Mouse (Mus musculus): Measurements from ENCODE around the gene Spata2l.
"Not testable (repeated sequence)": the region's sequence is repeated elsewhere in the genome, so short reads cannot be mapped to it uniquely, and the experiment has no call there.

Spata2l gene

DNA sequence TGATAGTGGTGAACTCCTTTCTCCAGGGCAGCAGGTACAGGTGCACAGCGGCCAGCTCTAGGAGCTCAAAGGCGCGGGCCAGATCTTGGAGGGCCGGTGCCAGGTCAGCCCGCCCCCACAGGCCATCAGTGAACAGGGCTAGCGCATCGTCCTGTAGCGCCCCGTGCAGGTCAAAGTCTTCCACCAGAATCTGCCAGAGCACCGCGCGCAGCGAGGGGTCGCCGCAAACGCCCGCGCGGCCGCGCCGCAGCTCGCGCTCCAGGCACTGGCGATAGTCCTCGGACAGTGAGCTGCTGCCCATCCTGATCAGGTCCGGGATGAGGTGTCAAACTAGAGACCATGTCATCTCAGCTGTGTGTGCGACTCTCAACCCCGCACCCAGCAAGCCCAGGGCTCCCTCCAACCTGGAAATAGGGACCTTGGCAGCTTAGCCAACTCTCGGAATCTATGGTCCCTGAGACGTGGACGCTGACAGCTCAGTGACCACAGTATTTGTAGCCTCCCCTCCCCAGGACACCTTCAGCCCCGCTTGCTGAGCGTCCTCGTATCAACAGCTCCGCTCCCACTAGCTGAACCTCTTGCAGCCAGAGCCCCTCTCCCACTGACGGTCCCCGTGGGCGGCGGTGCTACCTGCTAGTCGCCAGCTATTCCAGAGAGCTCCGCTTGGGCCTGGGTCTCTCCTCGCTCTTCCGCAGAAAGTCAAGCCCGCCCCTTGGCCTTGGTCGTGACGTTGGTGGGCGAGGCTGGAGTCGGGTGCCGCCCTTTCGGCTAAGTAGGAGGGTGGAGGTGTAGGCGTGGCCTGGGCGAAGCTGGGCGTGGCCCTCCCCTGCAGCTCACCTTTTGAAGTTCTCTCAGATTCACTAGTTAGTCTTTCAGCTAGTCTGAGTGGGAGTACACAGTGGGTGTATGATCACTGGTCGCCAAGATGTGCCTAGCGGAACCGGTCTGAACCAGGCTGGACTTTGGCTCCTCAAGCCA, at the start of gene Spata2l:
Gene Spata2l, minus strand, starts transcription at position 714 of the 978 bp plus-strand sequence.
- no peak for DNase-seq (ENCODE audit: low read depth, low spot score)

DNA sequence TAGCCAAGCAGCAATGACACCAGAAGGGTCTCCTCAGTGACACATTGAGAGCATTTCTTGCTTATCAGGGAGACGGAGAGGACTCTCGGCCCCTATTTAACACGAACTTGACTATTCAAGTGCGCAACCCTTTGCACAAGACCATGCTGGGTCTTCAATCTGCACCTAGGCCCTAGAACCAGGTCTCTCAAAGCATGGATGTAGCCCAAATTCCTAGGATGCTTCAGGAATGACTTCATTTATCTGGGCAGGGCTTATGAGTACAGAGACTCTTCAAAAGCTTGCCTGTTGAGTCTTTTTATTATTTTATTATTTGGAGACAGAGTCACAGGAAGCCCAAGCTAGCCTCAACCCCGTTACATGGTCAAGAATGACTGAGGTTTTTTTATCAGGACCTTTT, 48.5 kb upstream of the Spata2l start:
- DNase-seq (ENCODE audit: low read depth, low spot score), result no peak

DNA sequence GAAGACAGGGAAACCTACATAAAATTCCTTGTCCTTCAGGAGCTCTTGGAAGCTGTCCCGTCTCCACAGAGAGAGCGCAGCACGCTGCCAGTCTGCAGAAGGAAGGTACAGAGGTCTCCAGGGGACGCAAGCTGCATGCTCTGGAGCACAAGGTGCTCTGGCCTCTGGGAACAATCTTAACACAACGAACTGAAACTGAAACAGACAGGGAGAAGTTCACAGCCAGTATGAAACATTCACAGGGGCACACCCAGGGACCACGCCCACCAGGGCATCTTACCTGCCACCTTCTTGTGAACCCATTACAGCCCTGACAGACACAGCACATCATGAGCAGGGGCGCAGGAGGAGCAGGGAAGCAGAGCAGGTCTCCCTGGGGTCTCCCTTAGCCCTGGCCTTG, 48.0 kb upstream of the Spata2l start:
- no peak for DNase-seq (ENCODE audit: low read depth, low spot score)

GRCm38 (mm10) chr8:123282994-123283393, 47.0 kb upstream of the Spata2l start:
- DNase-seq (ENCODE audit: low read depth, low spot score), result not testable (repeated sequence)

DNA sequence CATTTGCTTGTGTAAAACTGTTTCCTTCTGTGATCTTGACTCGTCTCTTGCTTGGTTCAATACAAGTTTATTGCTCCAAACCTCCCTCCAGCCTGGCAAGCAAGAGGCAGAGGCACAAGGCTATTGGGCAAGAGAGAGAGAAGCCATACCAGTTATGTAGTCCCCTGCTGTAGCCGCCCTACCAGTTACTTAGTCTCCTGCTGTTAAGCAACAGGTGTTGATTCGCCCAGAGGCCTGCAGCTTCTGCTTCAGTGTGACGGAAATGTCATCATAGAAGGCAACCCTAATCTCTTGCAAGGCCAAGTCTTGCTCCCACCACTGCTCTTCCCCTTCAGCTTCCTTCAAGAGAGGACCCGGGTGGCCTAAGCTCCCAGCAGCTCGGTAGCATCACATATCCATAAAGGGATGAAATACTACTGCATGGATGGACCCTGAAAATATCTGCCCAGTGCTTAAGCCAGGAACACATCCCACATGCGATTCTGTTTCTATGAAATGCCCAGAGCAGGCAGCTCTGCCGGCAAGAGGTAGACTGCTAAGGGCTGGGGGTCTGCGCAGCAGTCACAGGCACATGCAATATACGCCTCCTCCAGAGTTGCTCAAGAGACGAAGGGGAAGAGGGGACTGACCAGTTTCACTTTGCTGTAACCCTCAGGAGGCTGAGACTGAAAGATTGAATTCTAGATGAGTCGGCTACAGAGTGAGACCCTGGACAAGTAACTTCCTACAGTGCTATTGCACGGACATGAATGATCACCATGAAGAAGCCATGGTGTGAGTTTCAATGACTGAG, 44.5 kb upstream of the Spata2l start:
- DNase-seq (ENCODE audit: low read depth, low spot score), result no peak

DNA sequence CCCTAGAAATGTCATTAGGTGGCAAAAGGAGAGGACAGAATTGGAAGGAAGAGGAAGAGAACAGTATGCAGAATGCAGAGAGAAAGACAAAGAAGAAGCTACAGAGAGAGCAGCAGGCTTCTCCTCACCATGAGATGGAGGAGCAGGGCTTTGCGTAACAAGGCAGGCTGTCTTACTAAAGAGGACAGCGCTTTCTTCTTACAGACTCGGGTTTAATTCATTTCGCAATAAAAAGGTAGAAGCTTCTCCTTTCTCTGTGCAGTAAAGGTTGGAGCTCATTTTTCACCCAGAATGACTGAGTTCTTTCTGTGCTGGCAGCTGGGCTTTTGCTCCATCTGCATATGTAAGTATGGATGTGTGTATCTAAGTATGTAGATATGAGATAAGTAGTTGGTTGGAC, 43.8 kb upstream of the Spata2l start:
- DNase-seq (ENCODE audit: low read depth, low spot score), result no peak

- no peak for DNase-seq (ENCODE audit: low read depth, low spot score)
Observed at GRCm38 (mm10) chr8:123278445-123278844, 42.4 kb upstream of the Spata2l start.

DNA sequence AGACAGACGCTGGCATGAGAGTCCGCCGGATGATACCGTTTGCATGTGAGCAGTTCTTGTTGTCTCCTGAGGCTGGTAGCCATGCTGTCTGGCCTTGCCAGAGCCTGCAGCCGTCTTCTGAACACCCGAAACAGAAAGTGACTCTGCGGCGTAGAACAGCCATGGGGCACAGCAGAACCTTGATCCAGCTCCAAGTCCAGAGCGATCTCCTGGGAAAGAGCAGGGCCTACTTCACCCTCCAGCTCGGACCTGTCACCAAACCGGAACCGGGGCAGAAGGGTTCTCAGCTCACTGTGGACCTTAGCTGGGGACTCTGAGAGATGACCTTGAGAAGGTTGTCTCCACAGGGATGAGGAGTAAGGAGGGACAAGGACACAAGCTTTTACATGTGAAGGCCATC, 39.1 kb upstream of the Spata2l start:
- DNase-seq (ENCODE audit: low read depth, low spot score), result no peak

DNA sequence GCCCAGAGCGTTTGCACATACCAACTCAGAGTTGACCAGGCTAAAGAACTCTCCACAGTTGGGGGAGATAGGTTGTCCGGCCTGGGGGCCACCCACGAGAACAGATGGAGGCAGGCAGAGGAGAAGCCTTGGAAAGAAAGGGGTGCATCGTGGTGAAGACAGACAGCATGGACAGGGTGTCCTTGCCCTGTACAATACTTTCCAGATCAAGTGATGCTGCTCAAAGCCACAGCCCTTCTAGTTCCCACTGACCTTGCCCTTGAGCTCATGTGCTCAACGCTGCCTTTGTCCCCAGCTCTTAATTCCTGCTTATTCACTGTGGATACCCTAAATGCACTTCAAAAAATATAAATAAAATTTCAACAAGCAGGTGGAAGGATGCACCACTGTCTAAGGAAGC, 38.4 kb upstream of the Spata2l start:
- no peak for DNase-seq (ENCODE audit: low read depth, low spot score)

DNA sequence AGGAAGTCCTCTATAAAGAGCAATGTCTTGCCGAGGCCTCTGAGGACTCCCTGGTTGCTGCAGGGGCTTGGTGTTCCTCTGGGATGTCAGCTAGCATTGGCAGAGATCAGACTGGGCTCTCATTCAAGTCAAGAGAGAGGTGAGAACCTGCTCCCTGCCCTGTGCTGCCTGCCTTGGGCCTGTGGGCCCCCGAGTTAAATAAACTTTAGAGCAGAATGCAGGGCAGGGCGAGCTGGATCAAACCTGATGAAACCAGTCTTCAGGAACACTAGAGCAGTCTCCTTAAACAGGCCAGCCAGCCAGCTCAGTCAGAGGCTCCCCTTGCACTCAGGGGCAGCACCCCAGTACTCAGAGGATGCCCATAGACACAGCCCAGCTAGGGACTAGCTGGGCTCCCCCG, 35.9 kb upstream of the Spata2l start:
- no peak for DNase-seq (ENCODE audit: low read depth, low spot score)

DNA sequence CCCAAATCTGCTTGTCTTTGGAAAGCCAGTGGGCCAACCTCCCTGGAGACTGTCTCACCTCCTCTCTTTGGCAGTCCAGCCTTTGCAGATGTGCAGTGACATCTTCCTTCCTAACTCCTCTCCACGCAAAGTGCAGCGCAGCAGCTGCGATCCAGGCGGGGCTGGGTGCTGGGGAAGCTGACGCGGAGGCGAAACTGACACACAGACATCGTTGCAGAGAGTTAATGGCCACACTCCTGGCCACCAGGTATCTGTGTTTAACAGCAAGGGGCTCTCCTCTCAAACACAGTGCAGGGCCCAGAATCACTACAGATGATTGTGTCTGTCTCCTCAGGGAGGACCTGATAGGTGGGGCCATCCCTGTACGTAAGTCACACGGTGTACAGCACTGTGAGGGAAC, 35.1 kb upstream of the Spata2l start:
- no peak for DNase-seq (ENCODE audit: low read depth, low spot score)

DNA sequence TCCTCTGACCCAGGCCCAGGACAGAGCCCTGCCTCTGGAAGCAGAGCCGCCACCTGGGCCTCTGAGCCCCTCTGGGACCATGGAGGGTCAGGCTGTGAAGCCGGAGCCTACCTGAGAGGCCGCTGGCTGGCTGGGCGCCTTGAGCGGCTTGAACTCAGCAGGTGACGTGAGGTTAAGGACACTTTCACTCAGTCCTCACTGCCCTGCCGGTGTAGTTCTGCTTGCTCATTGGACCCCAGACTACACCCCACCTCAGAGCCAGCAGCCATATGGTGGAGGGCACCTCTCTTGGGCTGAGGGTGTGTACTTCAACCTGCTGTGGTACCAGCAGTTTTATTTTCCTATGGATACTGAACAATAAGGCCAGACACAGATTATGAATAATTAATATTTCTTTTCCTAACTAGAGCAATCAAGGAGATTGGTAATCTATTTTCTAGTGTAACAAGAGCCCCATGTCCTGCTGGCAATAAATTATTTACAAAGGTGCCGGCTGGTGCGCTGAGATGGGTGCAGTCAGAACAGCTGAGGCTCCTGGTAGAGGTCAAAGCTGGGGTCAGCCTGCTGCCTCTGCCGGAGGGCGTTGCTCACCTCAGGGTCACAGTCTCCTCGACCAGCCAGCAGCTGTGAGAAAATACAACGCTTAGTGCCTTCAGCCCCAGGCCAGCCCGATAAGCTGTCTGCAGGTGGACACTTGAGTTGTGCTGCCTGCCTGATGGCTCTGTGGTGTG, 32.1 kb upstream of the Spata2l start:
- no peak for DNase-seq (ENCODE audit: low read depth, low spot score)

DNA sequence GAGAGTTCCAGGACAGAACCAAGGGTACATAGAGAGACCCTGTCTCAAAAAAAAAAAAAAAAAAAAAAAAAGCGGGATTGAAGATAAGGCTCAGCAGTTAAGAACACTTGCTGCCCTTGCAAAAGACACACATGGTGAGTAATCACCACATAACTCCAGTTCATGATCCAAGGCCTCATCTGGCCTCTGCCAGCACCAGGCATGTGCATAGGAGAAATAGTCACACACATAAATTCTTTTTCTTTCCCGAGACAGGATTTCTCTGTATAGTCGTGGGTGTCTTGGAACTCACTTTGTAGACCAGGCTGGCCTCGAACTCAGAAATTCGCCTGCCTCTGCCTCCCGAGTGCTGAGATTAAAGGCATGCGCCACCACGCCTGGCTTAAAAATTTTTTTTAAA, 21.6 kb upstream of the Spata2l start:
- not testable (repeated sequence) for DNase-seq (ENCODE audit: low read depth, low spot score)

- no peak for DNase-seq (ENCODE audit: low read depth, low spot score)
Observed at GRCm38 (mm10) chr8:123257114-123257513, 21.1 kb upstream of the Spata2l start.

DNA sequence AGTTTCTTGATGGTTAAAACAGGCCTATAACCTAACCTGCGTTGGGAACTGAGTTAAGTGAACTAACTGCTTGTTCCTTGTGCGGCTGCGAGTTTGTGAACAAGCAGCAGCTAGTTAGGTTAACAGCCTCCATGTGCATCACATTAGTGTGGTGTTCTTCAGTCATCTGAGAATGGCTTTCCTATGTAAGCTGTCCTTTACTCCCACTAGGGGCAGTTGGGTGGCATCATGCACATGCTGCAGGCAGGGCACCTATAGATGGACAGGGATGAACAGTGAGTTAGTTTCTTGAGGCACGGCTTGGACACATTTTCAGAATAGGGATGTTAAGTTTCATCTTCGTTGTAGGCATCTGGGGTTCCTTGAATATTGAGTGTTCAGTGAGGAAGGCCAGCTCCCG, 19.1 kb upstream of the Spata2l start:
- DNase-seq (ENCODE audit: low read depth, low spot score), result no peak

GRCm38 (mm10) chr8:123254099-123254885, 18.3 kb upstream of the Spata2l start, which contains the start of the genes Zfp276 and Vps9d1:
Gene Zfp276 (plus strand): TSS chr8:123254195.
Gene Vps9d1 (minus strand): TSS chr8:123254348.
- peak; percentile 61 for DNase-seq (ENCODE audit: low read depth, low spot score)

GRCm38 (mm10) chr8:123253451-123254098, 17.5 kb upstream of the Spata2l start:
- no peak for DNase-seq (ENCODE audit: low read depth, low spot score)

DNA sequence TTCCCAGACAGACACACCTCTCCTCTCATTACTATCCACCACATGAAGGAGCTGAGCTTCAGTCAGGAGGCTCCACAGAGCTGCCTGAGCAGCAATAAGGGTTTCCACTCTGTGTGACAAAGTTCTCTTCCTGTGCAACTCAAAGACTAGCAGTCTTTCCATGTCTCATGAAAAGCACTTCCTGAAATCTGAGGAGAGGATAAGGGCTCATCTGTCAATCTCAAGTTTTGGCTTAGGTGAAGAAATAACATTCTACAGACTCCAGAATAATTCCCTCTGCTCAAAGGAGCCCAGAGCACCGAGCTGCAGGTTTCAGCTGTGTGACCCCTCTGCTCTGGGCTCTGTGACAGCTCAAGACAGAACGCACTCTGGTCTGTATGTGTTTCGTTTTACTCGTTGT, 16.9 kb upstream of the Spata2l start:
- no peak for DNase-seq (ENCODE audit: low read depth, low spot score)

DNA sequence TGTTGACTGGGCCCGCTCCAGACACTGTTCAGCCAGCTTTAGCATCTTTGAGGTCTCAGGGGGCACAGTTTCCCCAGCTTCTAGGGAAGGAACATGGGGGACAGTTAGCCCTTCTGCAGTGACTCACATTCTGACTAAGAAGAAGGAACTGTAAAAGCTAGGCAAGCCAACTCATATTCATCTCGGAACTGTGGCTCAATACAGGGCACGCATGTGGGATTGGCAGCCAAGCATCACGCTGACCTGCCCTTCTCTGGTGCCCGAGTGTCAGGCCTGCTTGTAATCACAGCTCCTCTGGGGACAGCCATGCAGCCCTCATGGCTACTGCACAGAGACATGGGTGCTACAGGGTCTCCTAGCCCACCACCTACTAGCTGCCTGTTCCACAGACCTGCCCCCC, 14.9 kb upstream of the Spata2l start:
- no peak for DNase-seq (ENCODE audit: low read depth, low spot score)

GRCm38 (mm10) chr8:123248596-123248995, 12.6 kb upstream of the Spata2l start:
- no peak for DNase-seq (ENCODE audit: low read depth, low spot score)
